Mouse (Mus musculus) kidney, postnatal 4 days (tissue): ENCODE results near the gene Crybb3.
"Not testable (repeated sequence)": the region's sequence is repeated elsewhere in the genome, so short reads cannot be mapped to it uniquely, and the experiment has no call there.

Source experiments
- DNase-seq, 2 experiments: peaks; one replicate each; pipeline ENCODE4 v3.0.0; 2021; ENCODE audit warnings: mixed read lengths in 2 of 2

Crybb3 gene

DNA sequence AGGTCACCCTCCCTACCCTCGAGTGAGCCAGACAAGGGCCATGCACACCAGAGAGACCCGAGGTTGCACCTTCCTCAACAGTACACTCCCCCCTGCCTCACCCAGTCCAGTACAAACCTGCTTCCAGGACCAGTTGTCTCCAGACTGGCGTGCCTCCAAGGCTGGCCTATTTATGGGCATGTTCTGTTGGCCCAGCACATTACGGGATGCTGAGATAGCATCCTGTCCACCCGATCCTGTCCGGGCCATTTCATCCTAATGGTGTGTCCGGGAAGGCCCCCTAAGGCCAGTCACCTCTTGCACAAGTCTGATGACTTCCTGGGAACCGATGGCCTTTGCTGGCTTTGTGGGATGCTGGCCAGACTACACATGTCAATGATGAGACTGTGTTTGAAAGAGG lies at the start of gene Crybb3:
TSS of gene Crybb3 (minus strand) at position 146 of the 400 bp plus-strand sequence.
- peak; percentile 45 to 62 for DNase-seq

GRCm38 (mm10) chr5:113128426-113128825 lies 47.0 kb upstream of the Crybb3 start:
- no peak for DNase-seq

- DNase-seq, result no peak
These were observed 45.1 kb upstream of the Crybb3 start for GRCm38 (mm10) chr5:113126476-113126875.

DNA sequence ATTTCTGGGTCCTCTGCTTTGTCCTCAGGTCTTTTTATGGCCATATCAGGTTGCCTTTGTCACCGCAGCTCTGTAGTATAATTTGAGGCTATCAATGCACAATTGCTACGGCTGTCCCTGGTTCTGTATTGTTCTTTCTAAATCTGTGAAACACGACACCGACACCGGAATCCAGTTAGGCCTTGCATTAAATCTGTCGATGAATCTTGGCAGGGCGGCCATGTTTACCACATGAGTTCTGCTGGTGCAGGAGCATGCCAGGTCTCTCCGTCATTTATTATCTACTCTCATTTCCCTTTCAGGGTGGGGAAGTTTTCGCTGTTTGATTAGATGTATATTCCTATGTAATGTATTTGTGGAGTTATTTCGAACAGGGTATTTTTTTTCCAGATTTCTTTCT lies 42.3 kb upstream of the Crybb3 start:
- no peak for DNase-seq

DNA sequence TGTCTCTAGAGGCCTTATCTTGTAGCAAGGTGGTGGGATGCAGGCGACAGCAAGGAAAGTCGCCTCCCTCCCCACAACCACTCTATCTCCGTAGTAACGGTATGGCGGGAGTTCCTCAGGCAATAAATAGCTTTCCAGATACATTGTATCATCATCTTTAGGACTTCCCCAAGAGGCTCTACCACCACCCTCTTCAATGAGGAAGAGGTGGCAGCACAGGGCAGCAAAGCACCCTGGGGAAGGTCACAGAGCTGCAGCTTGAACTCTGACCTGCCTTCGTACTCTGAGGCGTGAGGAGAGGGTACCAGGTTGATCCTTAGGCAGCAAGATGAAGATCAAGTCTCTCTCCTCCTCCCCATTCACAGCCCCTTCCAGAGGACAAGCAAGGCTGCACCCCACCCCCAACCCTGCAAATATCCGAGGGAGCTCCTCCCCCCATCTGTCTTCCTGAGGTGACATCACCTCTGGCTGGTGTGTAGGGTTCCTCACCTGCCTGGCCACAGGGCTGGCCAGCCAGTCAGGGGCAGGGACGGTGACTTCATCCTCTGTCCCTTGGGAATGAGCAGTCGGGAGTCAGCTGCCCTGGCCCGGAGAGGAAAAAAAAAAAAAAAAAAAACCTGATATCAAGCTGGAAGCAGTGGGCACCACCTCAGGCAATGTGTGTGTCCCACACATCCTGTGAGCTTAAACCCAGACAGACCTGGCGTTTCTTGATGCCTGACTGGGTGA lies 41.1 kb upstream of the Crybb3 start:
- DNase-seq, result no peak

DNA sequence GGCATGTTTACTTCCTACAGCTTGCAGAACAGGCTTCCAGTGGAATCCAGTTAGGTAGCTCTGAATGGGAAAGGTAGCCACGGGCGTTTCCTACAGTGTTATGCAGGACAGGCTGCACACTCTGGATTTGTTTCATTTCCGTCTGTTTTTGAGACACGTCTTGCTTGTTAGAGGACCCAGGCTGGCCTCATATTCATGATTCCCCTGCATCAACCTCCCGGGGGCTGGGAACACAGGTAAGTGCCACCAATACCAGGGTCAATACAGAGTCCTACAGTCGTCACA lies 40.1 kb upstream of the Crybb3 start:
- no peak for DNase-seq

DNA sequence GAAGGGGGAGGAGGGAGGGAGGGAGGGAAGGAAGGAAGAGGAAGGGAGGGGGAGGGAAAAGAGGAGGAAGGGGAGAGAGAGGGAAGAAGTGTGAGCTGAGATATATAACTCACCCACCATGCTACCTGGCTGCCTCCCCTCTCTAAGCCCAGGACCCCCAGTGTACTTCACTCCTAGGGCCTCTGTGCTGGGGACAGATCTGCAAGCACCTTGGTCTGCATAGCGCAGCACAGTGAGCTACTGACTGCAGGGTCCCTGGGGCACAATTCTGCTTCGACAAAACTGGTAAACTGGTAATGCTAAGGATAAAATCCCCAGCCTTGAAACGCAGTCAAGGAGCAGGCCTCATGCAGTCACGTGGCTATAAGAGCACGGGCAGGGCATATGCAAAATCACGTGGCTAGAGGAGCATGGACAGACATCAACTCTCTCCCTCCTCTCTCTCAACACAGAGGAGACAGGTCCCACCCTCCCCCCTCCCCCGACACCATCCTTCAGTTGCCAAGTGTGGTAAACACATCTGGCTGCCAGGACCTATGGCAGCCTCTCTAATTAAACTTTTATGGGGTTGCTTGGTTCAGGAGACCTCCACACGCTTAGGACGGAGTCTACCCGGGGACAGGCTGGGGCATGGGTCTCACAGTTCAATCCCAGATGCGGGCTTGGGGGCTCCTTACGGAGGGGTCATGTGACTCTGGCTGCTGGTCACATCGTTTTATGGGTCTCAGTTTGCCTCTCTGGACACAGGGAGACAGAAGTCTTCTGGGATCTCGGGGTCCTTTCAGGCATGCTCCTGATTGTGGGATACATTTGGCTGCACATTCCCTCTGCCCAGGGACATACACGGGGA lies 39.6 kb upstream of the Crybb3 start:
- DNase-seq, result no peak

DNA sequence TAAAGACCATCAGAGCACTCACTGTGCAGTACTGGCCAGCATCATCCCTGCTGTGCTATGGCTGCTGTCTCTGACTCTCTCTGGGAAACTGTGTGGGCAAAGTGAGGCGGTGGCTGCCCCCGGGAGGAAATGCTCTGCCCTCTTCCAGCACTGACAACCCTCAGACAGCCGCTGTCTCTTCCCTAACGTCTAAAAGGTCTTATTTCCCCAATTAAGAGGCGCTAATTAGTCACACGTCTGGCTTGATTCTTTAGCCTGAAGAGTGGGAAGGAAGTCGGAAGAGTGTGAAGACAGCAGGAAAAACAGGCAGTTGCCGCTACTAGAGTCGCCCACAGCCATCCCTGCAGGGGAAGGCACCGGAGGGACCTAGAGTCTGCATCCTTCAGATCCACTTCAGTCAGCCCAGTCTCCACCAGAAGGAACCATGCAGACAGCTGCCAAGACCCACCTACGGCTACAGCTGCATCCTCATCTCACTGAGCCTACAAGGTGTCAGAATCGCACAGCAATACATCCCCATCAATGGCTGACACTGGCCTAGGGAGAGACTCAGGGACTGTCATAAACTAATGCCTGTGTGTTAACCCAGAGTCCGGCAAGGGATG lies 38.6 kb upstream of the Crybb3 start:
- no peak for DNase-seq

DNA sequence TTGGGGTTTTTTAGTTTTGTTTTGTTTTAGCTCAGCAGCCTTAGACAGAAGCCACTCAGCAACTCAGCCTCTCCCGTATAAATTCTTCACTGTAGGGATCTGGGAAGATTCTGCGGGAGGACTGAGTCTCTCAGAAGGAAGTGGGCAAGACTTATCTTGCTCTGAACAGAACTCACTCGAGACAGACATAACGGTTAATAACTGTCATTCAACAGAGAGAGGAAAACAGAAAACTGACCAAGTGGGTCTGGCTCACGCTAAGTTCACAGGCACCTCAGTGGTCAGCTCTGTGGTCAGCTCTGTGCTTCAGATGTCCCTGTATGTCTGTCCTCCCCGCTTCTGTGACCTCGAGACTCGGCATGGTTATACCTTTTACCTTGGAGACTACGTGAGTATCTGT lies 37.9 kb upstream of the Crybb3 start:
- DNase-seq, result no peak

DNA sequence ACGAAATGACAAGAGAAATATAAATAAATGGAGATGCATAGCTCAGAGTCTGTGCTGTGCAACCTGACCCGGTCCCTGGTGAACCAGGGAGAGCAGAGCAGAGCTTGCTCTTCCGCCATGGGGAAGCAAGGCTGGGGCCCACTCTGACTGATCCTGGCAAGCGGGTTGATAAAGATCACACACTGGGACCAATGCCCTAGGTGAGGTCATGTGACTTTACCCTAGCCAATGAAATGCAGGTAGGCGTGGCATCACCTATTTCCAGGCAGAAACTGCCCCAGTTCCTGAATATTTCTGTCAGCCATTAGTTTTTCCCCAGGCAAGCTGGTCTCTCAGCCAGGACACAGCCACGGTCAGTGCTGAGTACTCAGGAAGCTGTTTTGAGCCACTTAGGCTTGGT lies 37.3 kb upstream of the Crybb3 start:
- peak; percentile 52 to 61 for DNase-seq

DNA sequence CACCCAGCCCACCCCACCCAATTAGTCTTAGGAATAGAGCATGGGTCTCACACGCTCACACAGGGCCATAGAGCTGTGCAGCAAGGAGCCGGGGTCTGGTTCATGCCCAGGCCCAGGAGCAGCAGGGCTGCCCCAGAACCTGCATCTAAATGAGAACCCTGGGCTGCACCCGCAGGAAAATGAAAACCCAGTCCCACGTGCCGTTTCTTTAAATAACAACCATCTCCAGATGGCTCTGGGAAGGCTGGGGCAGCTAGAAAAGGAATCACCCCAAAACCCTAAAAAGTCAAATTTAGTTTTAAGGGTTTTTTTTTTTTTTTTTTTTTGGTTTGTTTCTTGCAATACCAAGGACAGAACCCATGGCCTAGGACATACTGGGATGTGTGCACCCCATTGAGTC lies 36.0 kb upstream of the Crybb3 start:
- no peak for DNase-seq

GRCm38 (mm10) chr5:113115896-113116295 lies 34.5 kb upstream of the Crybb3 start:
- no peak for DNase-seq

DNA sequence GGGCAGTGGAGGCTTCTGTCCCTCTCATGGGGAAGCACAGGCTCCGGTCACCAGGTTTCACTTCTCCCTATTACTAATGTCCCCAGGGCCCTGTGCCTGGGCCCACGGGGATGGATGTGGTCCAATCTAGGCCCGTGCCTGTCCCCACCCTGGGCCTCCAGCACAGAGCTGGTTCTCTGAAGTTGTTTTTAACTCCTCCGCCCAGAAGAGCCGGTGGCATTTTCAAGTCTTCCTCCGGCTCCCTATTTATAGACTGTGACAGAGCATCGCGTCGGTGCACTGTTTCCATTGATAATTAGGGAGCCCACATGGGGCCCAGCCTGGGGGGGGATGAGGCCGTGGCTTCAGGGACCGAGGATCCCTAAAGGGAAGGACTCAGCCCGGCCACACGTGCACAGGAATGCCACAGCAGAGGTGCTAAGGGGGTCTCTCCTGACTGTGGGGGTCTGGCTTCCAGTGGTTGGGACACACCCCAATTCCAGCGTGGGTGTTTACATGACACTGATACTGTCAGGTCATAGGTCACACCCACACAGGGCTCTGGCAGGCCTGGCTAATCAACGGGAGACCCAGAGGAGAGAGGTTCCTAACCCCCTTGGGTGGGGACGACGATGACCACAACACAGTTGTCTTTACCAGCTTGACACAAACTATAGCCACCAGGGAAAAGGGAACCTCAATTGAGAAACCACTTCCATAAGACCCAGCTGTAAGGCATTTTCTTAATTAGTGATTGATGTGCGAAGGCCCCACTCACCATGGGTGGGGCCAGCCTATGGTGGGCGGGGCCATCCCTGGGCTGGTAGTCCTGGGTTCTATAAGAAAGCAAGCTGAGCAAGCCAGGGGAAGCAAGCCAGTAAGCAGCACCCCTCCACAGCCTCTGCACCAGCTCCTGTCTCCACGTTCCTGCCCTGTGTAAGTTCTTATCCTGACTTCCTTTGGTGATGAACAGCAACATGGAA lies 33.2 kb upstream of the Crybb3 start:
- DNase-seq, result peak in 1 of 2 experiments; percentile 37

GRCm38 (mm10) chr5:113113120-113113519 lies 31.7 kb upstream of the Crybb3 start:
- DNase-seq, result peak in 1 of 2 experiments; percentile 55

DNA sequence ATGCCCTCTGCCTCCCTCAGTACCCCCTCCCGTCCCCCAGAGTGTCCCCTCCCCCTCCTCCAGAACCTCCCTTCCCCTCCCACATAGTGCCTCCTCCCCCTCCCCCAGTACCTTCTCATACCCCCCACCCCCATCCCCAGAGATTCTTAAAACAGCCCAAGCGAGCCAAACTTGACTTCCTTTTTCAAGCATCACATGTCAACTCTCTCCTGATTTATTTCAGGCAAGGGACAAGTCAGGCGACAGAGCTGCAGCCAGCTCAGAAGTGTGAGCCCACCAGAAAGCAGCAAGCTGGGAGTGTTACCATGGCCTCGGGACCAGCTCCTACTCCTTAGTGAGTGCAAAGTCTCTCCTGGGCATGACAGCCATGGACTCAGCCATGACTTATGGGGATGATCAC lies 30.0 kb upstream of the Crybb3 start:
- no peak for DNase-seq

GRCm38 (mm10) chr5:113110929-113111328 lies 29.5 kb upstream of the Crybb3 start:
- DNase-seq, result no peak

- not testable (repeated sequence) for DNase-seq
These were observed 28.3 kb upstream of the Crybb3 start for GRCm38 (mm10) chr5:113109651-113110050.

- DNase-seq, result no peak
These were observed 26.9 kb upstream of the Crybb3 start for GRCm38 (mm10) chr5:113108165-113108764.

GRCm38 (mm10) chr5:113107709-113108108 lies 26.3 kb upstream of the Crybb3 start:
- no peak for DNase-seq

GRCm38 (mm10) chr5:113106594-113106993 lies 25.2 kb upstream of the Crybb3 start:
- DNase-seq, result no peak

DNA sequence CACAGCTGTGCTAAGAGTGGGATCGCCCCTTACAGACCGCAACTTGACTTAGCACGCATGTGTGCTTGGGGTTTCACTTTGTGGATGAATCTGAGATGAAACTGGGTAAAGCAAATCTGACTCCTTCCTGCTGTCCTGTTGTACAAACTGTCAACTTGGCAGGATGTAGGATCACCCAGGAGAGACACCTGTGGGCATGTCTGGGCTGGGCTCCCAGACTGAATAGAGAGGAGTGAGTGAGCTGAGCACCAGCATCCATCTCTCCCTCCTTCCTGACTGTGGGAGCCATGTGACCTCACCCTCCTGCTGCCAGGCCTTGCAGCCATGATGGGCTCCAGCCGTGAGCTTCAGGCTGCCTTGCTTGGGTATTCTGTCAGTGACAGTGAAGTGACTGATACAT lies 24.1 kb upstream of the Crybb3 start:
- no peak for DNase-seq

- DNase-seq, result no peak
These were observed 23.7 kb upstream of the Crybb3 start for GRCm38 (mm10) chr5:113105035-113105434.
